Mouse (Mus musculus) Patski (cell line): ENCODE results near the gene Pip4k2b. TPM values are rescaled to one million over a fixed set of nuclear protein-coding genes. Genes with fewer than 3 reads are reported as not detected.
"Not testable (repeated sequence)": the region's sequence is repeated elsewhere in the genome, so short reads cannot be mapped to it uniquely, and the experiment has no call there.

Experiments
- ATAC-seq: fragments of 100-300 bp; one replicate; pipeline ENCODE4 v1.8.0; 2021
- CTCF ChIA-PET: fragments of 350-600 bp; sonication (Branson Sonifier 250); formaldehyde crosslinking; loops from one replicate; lab custom pipeline; 2022; ENCODE audit warnings: inconsistent platforms; lab: Charles Lee
- POLR2A ChIA-PET: fragments of 350-600 bp; sonication (Branson Sonifier 250); formaldehyde crosslinking; loops from one replicate; lab custom pipeline; 2022; ENCODE audit warnings: antibody characterized with exemption, inconsistent platforms; lab: Charles Lee
- DNase-seq: peaks from one replicate; pipeline ENCODE4 v3.0.0-alpha.2; 2011; ENCODE audit warnings: low read depth, low spot score
- H3K27me3 ChIP-seq: fragments of 371-371 bp; one replicate; pipeline ENCODE4 v1.5.1; 2021
- CTCF ChIP-seq: fragments of 100-300 bp; IDR thresholded peaks from one replicate; pipeline ENCODE4 v1.5.1; 2021
- in situ Hi-C: fragments of 300-500 bp; cut with MboI; formaldehyde crosslinking; loops from 3 replicates; pipeline ENCODE4 v1.11.1; 2018; ENCODE audit warnings: low pct_unique_long_range_greater_than_20kb, mixed read lengths
- polyA plus RNA-seq: library from polyadenylated mRNA; unstranded; gene quantifications from one replicate; pipeline ENCODE4 v1.2.3, GENCODE M21; 2021

Pip4k2b gene
- polyA plus RNA-seq = 30.9 TPM

- H3K27me3 ChIP-seq = no peaks in the 10 kb centered on the region
- DNase-seq (no peak), ATAC-seq (peak; percentile 14)
- no peak for TF ChIP-seq CTCF
- in situ Hi-C loops = no loop called here
- CTCF ChIA-PET = no interaction called here
- POLR2A ChIA-PET = interaction anchor here (0.7 kb wide), 1 partner anchor 8 kb away, joined by 3 read pairs; no protein-coding TSS in a partner anchor
Measured at GRCm38 (mm10) chr11:97744063-97744717, at the start of gene Pip4k2b. Gene Pip4k2b, minus strand, starts transcription at chr11:97744704.

GRCm38 (mm10) chr11:97793165-97793564 lies 48.7 kb upstream of the Pip4k2b start:
- in situ Hi-C loops = no loop called here
- POLR2A ChIA-PET = interaction anchor here (0.7 kb wide), 1 partner anchor 40 kb away, joined by 4 read pairs; no protein-coding TSS in a partner anchor

GRCm38 (mm10) chr11:97790778-97791438 lies 46.4 kb upstream of the Pip4k2b start:
- in situ Hi-C loops, ATAC-seq, DNase-seq, H3K27me3 ChIP-seq: not testable (repeated sequence)
- CTCF ChIA-PET = interaction anchor here (0.9 to 1.2 kb wide), 2 partner anchors 27 to 97 kb away, joined by 3 to 4 read pairs; no protein-coding TSS in a partner anchor
- POLR2A ChIA-PET = interaction anchor here (2.6 kb wide), 1 partner anchor 8 kb away, joined by 10 read pairs; the partner anchor contains the start of gene Lasp1

More at GRCm38 (mm10) chr11:97793165-97793564, 48.7 kb upstream of the Pip4k2b start:
- CTCF ChIA-PET = interaction anchor here (1.0 kb wide), 1 partner anchor 47 kb away, joined by 3 read pairs; the partner anchor contains the start of gene B230217C12Rik
- ATAC-seq = no peak
- DNase-seq = no peak
- no peaks in the 10 kb centered on the region for H3K27me3 ChIP-seq
- TF ChIP-seq CTCF = peak; percentile 79

- TF ChIP-seq CTCF = no peak
- DNase-seq (no peak), ATAC-seq (no peak)
- POLR2A ChIA-PET = interaction anchor here (2.6 kb wide), 1 partner anchor 10 kb away, joined by 10 read pairs; the partner anchor contains the start of gene Lasp1
- in situ Hi-C loops = no loop called here
- H3K27me3 ChIP-seq = no peaks in the 10 kb centered on the region
- CTCF ChIA-PET = interaction anchor here (0.9 kb wide), 1 partner anchor 98 kb away, joined by 4 read pairs; no protein-coding TSS in a partner anchor
Measured at GRCm38 (mm10) chr11:97789727-97790126, 45.2 kb upstream of the Pip4k2b start.

GRCm38 (mm10) chr11:97787961-97788360 lies 43.5 kb upstream of the Pip4k2b start:
- ChIA-PET POLR2A (interaction anchor here (2.6 kb wide), 1 partner anchor 11 kb away, joined by 10 read pairs; the partner anchor contains the start of gene Lasp1), CTCF (no interaction called here)
- H3K27me3 ChIP-seq = no peaks in the 10 kb centered on the region
- ATAC-seq = no peak
- no peak for DNase-seq
- no peak for TF ChIP-seq CTCF
- in situ Hi-C loops = no loop called here

DNA sequence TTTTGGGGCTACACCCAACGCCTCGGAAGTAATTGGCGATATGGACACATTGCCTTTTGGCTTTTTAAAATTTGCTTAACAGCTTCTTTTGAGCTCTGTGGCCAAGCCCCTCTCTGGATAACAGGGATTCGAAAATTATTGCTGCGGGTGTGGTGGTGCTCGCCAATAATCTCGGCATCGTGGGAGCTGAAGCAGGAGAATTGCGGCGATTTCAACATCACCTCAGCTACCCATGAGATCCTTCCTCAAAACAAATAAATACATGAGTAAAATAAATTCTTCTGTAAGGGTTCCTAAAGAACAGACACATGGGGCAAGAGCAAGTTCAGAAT lies 38.0 kb upstream of the Pip4k2b start:
- no peak for TF ChIP-seq CTCF
- DNase-seq = no peak
- POLR2A ChIA-PET = interaction anchor here (1.8 kb wide), 1 partner anchor 16 kb away, joined by 4 read pairs; no protein-coding TSS in a partner anchor
- H3K27me3 ChIP-seq = no peaks in the 10 kb centered on the region
- ATAC-seq = no peak
- CTCF ChIA-PET = interaction anchor here (1.5 kb wide), 1 partner anchor 9 kb away, joined by 5 read pairs; no protein-coding TSS in a partner anchor
- in situ Hi-C loops = no loop called here

GRCm38 (mm10) chr11:97781832-97782563 lies 37.5 kb upstream of the Pip4k2b start, which contains the start of gene Rpl23:
Gene Rpl23, minus strand, starts transcription at chr11:97782437.
- POLR2A ChIA-PET = interaction anchor here (1.0 to 1.8 kb wide), 2 partner anchors 15 to 17 kb away, joined by 3 to 4 read pairs; no protein-coding TSS in a partner anchor
- no peak for TF ChIP-seq CTCF

GRCm38 (mm10) chr11:97781478-97781831 lies 37.0 kb upstream of the Pip4k2b start:
- no peak for DNase-seq
- POLR2A ChIA-PET = interaction anchor here (0.6 to 1.8 kb wide), 3 partner anchors 13 to 16 kb away, joined by 3 to 4 read pairs (median 3); no protein-coding TSS in a partner anchor
- ATAC-seq = no peak
- no peak for TF ChIP-seq CTCF
- in situ Hi-C loops = no loop called here
- CTCF ChIA-PET = no interaction called here
- H3K27me3 ChIP-seq = no peaks in the 10 kb centered on the region

More at GRCm38 (mm10) chr11:97781832-97782563, 37.5 kb upstream of the Pip4k2b start, which contains the start of gene Rpl23:
- CTCF ChIA-PET = interaction anchor here (1.5 kb wide), 1 partner anchor 10 kb away, joined by 5 read pairs; no protein-coding TSS in a partner anchor
- ATAC-seq (peak; percentile 39), DNase-seq (peak; percentile 83)
- no peaks in the 10 kb centered on the region for H3K27me3 ChIP-seq
- in situ Hi-C loops = no loop called here

DNA sequence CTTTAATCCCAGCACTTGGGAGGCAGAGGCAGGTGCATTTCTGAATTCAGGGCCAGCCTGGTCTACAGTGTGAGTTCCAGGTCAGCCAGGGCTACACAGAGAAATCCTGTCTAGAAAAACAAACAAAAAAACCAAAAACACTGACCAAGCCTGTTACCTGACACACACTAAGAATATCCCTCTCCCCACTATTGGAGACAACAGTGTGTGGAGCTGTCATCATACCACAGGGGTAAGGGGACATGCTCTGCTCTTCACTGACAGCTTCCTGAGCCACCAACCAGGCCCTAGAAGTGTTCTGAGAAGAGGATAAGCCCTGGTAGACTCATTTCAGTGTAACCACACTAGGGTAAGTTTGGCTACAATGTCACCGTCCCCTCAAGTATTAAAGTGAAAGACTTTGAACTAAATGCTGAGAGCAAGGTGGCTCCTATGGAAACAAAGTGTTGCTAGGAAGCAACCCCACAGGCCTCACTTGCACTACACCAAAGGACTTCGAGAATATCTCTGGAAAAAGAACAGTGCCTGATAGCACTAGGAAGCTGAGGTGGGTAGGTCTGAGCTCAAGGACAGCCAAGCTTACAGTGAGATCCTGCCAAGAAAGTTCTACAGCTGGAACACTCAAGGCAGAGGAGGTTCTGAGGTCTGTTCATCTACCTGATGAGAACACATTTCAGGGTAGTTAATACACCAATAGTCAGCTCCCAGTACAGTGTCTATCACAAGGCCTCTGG lies 35.6 kb upstream of the Pip4k2b start:
- in situ Hi-C loops = no loop called here
- no peak for TF ChIP-seq CTCF
- no peak for DNase-seq
- POLR2A ChIA-PET = interaction anchor here (1.4 kb wide), 1 partner anchor 13 kb away, joined by 6 read pairs; no protein-coding TSS in a partner anchor
- CTCF ChIA-PET = no interaction called here
- no peak for ATAC-seq
- H3K27me3 ChIP-seq = no peaks in the 10 kb centered on the region
